Mouse (Mus musculus) thymus, adult 2 months (tissue): ENCODE measurements around the gene Gm1123.

ENCODE experiments used
- CTCF ChIP-seq: fragments of 200-500 bp; IDR thresholded peaks from 2 replicates; pipeline ENCODE4 v1.5.1; 2012; ENCODE audit warnings: mild to moderate bottlenecking, control low read depth, low read length, moderate library complexity, borderline replicate concordance; ENCODE audit not compliant: control insufficient read depth, poor library complexity, insufficient read depth; ENCODE audit errors: extremely low read depth
- POLR2A ChIP-seq: fragments of 200-500 bp; IDR thresholded peaks from 2 replicates; pipeline ENCODE4 v1.6.1; 2012; ENCODE audit warnings: mild to moderate bottlenecking, low read length, control low read depth, moderate library complexity; ENCODE audit not compliant: control insufficient read depth, poor library complexity, insufficient read depth; ENCODE audit errors: extremely low read depth

- TF ChIP-seq CTCF (no peak), POLR2A (no peak)
Observed at GRCm38 (mm10) chr9:98976081-98976480, 59.4 kb downstream of the Gm1123 start.
